Mouse (Mus musculus) bone marrow macrophage, adult 2 months (primary cell): ENCODE measurements around the gene Dhrs3. TPM values are rescaled to one million over a fixed set of nuclear protein-coding genes. Genes with fewer than 3 reads are reported as not detected.

Experiments used
- H3K27ac ChIP-seq: 2 replicates; pipeline ENCODE4 v1.5.1; 2012; ENCODE audit warnings: low read depth, low read length; ENCODE audit not compliant: insufficient read depth
- H3K4me1 ChIP-seq: 2 replicates; pipeline ENCODE4 v1.6.1; 2012; ENCODE audit warnings: low read length; ENCODE audit not compliant: control insufficient read depth, insufficient read depth
- H3K4me3 ChIP-seq: 2 replicates; pipeline ENCODE4 v1.5.1; 2012; ENCODE audit warnings: mild to moderate bottlenecking, low read length, moderate library complexity; ENCODE audit not compliant: insufficient read depth
- CTCF ChIP-seq: IDR thresholded peaks from 2 replicates; pipeline ENCODE4 v1.5.1; 2012; ENCODE audit warnings: low read depth, mild to moderate bottlenecking, low read length, moderate library complexity
- POLR2A ChIP-seq: IDR thresholded peaks from 2 replicates; pipeline ENCODE4 v1.6.1; 2012; ENCODE audit warnings: mild to moderate bottlenecking, low read depth, low read length, borderline replicate concordance
- polyA plus RNA-seq: library from polyadenylated mRNA; stranded (reverse); fragments of >200 nt; gene quantifications from 2 replicates; pipeline ENCODE4 v1.2.4, GENCODE M21; 2012; ENCODE audit not compliant: missing spikeins, insufficient read depth, insufficient read length

Dhrs3 gene
- polyA plus RNA-seq, result 661 and 687 TPM in 2 replicates

DNA sequence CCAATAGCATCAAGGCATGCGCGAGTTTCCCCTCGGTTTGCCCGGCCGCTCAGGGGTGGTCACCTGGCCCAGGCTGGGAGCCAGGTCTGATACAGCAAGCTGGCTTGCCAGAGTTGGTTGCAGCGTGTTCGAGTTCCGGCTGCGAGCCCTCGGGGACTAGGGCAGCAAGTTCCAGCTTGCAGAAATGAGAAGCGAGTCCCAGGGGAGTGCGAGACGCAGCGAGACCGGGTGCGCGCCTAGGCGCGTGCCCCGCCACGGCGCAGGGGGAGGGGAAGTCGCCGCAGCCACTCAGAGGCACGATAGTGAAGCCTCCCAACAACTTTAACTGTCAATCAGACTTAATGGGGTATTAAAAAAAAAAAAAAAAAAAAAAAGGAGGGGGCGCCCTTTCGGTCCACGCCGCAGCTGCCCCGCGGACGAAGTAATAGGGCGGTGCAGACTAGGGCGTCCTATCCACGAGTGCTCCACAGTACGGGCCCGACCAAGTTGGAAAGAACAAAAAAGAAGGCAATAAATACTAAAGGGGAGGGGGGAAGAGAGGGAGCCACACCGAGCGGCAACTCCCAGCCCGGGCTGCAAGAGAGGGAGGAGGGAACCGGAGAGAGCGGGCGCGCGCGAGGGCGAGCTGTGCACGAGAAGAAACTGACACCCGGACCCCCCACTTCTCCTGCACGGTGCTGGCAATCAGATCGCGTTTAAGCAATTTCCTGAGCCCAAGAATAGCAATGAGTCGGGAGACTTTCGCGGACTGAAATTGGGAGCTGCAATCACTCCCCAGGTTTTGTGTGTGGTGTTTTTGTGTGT is at the start of gene Dhrs3:
Gene Dhrs3, plus strand, starts transcription at position 695 of the 804 bp plus-strand sequence.
- Histone ChIP-seq H3K4me3 (peak within 1 kb of the TSS; percentile 80), H3K27ac (peak within 1 kb of the TSS; percentile 98), H3K4me1 (peaks cover 32% of the 10 kb centered on the region)
- no peak for TF ChIP-seq POLR2A
- TF ChIP-seq CTCF, result no peak

DNA sequence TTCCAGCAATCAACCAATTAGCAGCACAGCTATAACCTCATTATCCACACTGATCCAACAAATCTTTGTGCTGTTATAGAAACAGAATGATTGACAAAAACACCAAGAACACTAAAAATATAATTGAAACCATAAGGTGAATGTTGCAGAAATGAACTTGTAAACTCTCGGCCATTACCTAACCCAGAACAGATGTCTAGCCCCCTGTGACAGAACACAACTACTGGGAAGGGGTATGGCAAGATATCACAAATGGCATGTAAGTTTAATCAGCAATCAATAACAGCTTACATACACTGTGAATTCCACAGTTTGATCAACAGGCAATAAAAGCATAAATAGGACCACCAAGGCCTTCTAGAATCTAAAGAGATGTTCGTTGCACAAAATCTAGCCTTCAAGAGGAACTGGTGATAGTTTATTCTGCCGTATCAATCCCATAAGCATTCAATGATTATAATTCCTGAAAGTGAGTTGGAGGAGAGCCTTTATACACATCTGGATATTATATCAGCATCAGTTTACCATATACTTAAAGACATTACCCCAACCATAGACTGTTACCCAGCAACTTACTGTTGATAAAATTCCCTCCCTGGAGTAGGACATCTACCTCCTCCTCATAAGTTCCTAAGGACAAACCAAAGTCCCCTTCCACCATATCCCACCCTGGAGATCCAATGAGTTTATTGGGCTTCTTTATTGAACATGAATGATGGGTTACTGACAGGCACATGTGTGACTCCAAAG is 30.7 kb upstream of the Dhrs3 start:
- H3K27ac ChIP-seq, result no peak overlapping the region
- H3K4me1 ChIP-seq, result no peaks in the 10 kb centered on the region
- no peak overlapping the region for H3K4me3 ChIP-seq
- TF ChIP-seq CTCF, result no peak
- TF ChIP-seq POLR2A, result no peak

DNA sequence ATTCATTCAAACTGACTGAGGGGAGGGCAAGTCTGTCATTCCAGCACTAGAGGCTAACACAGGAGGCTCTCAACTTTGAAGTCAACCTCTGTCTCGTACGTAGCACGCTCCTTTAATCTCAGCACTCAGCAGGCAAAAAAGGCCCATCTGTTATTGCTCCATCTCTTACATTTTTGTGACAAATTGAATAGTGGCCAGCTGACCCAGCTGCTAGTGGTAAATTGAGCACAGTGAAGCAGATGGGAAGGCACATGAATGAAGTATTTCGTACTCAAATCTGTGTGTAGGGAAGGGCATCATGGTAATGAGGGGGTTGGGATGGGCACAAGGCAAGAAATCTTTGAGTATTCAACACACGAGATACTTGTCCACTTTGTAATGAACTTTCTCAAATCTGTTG is 24.7 kb upstream of the Dhrs3 start:
- TF ChIP-seq POLR2A (no peak), CTCF (no peak)
- Histone ChIP-seq H3K4me1 (no peaks in the 10 kb centered on the region), H3K27ac (no peak overlapping the region), H3K4me3 (no peak overlapping the region)

DNA sequence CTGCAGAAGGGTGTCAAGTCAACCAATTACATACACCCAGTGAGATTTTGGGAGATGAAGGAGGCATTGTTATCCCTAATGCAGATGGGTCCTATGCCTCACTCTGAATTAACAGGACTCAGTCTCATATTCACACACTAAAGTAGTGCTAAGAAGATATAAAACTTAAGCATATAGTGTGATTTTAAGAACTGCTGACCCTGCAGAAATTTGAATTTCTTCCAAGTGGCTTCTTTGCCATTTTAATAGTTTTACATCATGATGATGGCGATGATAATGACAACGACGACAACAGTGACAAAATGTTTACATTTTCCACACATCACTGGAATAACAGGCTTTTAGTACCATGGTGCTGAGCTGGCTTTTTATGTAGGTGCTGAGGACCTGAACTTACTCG is 24.0 kb upstream of the Dhrs3 start:
- Histone ChIP-seq H3K27ac (no peak overlapping the region), H3K4me3 (no peak overlapping the region), H3K4me1 (peaks cover under 1% of the 10 kb centered on the region; the same call in 1 of the 2 replicates)
- TF ChIP-seq POLR2A (no peak), CTCF (no peak)

DNA sequence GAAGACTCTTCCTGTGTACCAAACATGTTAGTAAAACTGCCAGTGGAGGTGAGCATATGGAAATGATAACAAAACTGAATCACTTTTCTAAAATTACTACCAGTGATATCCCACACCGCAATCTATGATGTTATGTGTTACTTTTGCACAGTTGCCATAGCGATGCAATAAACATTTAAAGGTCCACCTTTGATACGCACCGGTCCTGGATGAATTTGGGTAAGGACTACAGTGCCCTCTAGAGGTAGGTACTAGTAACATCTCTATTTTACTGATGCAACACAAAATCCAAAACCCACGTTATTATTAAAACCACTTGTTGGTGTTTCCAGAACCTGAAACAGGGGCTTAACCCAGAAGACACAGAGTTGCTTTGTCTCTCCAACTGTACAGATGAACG is 19.7 kb upstream of the Dhrs3 start:
- no peak overlapping the region for H3K4me3 ChIP-seq
- TF ChIP-seq CTCF, result no peak
- TF ChIP-seq POLR2A, result no peak

DNA sequence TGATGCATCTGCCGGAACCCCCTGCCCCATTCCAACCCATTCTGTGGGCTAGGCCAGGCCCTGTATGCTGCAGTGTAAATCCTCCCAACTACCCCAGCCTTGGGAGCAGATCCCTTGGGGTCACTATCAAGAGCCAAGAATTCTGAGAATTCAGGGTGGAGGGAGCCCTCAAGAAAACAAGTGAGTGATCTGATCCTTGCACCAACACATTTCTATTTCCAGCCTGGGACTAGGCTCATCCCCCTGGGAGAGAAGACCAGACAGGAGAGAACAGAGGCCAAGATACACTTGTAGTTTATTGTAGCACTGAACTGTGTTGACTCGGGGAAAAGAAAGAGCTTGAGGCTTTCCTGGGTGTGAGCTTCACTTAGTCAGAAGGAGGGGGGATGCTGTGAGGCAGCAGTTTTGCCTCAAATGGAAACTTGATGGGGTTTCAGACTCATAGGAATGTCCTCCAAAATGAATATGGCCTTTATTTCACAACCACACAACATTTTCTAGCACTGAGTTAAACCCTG is 17.0 kb upstream of the Dhrs3 start:
- H3K4me1 ChIP-seq, result peaks cover 3% of the 10 kb centered on the region; the same call in 1 of the 2 replicates
- TF ChIP-seq CTCF (no peak), POLR2A (no peak)
- no peak overlapping the region for H3K27ac ChIP-seq
- H3K4me3 ChIP-seq, result no peak overlapping the region

More for the DNA sequence above, 19.7 kb upstream of the Dhrs3 start:
- no peak overlapping the region for H3K27ac ChIP-seq
- peaks cover 2% of the 10 kb centered on the region; the same call in 1 of the 2 replicates for H3K4me1 ChIP-seq

DNA sequence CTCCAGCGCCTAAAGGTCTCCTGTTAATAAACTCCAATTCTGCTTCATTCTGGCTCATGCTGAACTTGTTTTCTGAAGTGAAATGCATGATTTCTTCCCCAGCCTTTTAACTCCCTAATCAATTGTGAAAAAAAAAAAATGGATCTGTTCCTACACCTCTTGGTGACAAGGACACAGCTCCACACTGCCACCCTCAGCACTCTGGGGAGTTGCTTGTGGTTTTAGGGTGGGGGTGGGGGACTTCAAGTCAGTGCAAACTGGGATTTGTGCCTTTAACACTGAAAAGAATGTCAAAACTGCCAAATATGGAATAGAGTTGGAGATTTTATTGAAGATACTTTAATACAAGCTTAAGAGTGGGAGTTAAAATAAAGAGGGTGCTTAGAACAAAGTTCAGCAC is 13.1 kb upstream of the Dhrs3 start:
- Histone ChIP-seq H3K4me1 (0 out of 2 replicates have a peak, but pooled peaks cover 2% of the 10 kb centered on the region), H3K27ac (no peak overlapping the region), H3K4me3 (no peak overlapping the region)
- TF ChIP-seq CTCF (no peak), POLR2A (no peak)

DNA sequence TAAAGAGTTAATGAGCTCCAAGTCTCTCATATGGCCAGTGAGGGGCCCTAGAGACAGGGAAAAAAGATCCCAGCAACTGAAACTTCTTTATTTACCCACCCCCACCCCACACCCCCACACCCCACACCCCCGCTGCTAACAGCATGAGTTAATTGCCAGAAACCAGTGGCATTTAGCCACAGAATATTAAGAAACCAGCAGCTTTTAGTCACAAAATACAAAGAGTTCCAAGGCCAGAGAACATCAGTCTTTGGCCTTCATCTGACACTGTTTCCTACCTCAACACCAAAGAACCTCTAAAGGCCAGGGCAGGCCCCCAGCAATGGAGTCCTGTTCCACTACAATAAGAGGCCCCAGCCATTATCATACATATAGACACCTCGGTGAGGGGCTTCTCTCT is 11.3 kb upstream of the Dhrs3 start:
- no peak for TF ChIP-seq CTCF
- no peak for TF ChIP-seq POLR2A
- Histone ChIP-seq H3K4me1 (0 out of 2 replicates have a peak, but pooled peaks cover 2% of the 10 kb centered on the region), H3K4me3 (no peak overlapping the region), H3K27ac (no peak overlapping the region)

DNA sequence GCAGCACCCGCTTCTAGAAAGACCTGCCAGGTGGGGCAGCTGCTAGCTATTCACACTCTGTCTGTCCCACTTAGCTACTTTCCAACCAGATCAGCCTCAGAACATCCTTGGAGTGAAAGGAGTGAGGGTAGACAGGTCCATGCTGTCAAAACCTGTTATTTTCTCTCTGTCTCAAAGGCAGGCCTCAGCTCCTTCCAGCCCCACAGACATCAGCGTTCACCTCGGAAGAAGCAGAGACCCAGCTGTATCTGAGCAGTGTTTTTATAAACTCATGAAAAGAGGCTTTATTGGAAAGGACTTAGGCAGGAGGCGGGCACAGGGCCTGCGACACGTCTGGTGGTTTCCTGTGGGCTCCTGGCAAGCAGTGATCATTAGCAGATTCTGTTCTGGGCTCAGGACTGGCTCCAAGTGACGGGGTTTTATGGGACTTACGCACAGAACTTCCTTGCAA is 9.7 kb upstream of the Dhrs3 start:
- TF ChIP-seq CTCF, result no peak
- TF ChIP-seq POLR2A, result no peak
- Histone ChIP-seq H3K4me1 (0 out of 2 replicates have a peak, but pooled peaks cover 2% of the 10 kb centered on the region), H3K4me3 (no peak overlapping the region), H3K27ac (no peak overlapping the region)

DNA sequence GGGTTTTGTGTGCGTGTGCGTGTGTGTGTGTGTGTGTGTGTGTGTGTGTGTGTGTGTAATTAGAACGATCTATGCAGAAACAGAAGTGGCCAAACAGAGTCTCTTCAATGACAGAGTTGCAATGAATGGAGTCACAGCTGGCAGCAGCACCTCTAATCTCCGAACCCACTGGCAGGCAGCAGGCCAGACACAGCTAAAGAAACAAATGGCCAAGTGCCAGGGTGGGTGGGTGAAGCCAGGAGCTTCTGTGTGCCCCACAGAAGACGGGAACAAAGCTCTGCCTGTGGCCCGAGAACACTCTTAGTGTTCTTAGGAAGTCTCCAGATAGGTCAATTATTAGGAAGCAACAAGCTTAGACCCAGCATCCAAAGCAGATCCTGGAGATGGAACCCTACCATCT is 6.2 kb upstream of the Dhrs3 start:
- peaks cover 23% of the 10 kb centered on the region for H3K4me1 ChIP-seq
- TF ChIP-seq POLR2A (no peak), CTCF (no peak)
- H3K27ac ChIP-seq, result no peak overlapping the region
- no peak overlapping the region for H3K4me3 ChIP-seq
